Mouse (Mus musculus) C2C12 (cell line): Measurements from ENCODE around the gene Ier5. TPM values are rescaled to one million over a fixed set of nuclear protein-coding genes. Genes with fewer than 3 reads are reported as not detected.

ENCODE experiments used
- H3K27me3 ChIP-seq: one replicate; pipeline ENCODE4 v1.6.1; 2011; ENCODE audit not compliant: control insufficient read depth, insufficient read depth, insufficient read length
- H3K36me3 ChIP-seq: one replicate; pipeline ENCODE4 v1.6.1; 2011; ENCODE audit not compliant: control insufficient read depth, insufficient read depth
- H3K4me3 ChIP-seq: one replicate; pipeline ENCODE4 v1.5.1; 2011; ENCODE audit warnings: mild to moderate bottlenecking, control low read depth; ENCODE audit not compliant: poor library complexity, insufficient read depth, severe bottlenecking
- H3K79me2 ChIP-seq: one replicate; pipeline ENCODE4 v1.6.1; 2011; ENCODE audit not compliant: control insufficient read depth, insufficient read depth
- H3K79me3 ChIP-seq: one replicate; pipeline ENCODE4 v1.6.1; 2011; ENCODE audit warnings: low read depth, control low read depth
- H3ac ChIP-seq: one replicate; pipeline ENCODE3; 2011; ENCODE audit warnings: low read depth; ENCODE audit not compliant: control insufficient read depth, insufficient read length
- CEBPB ChIP-seq: IDR thresholded peaks from one replicate; pipeline ENCODE4 v1.6.1; 2011; ENCODE audit warnings: low read depth, mild to moderate bottlenecking, control low read depth, moderate library complexity
- CTCF ChIP-seq: IDR thresholded peaks from one replicate; pipeline ENCODE4 v1.5.1; 2011; ENCODE audit not compliant: control insufficient read depth, insufficient read depth, insufficient read length
- FOSL1 ChIP-seq: IDR thresholded peaks from one replicate; pipeline ENCODE4 v1.8.0; 2011; ENCODE audit warnings: mild to moderate bottlenecking, low read length; ENCODE audit not compliant: poor library complexity, insufficient read depth, severe bottlenecking
- MAX ChIP-seq: IDR thresholded peaks from one replicate; pipeline ENCODE4 v1.6.1; 2011; ENCODE audit warnings: mild to moderate bottlenecking, control low read depth
- MYOD1 ChIP-seq: IDR thresholded peaks from one replicate; pipeline ENCODE4 v1.6.1; 2011; ENCODE audit warnings: low read depth; ENCODE audit not compliant: control insufficient read depth, insufficient read length
- MYOG ChIP-seq: IDR thresholded peaks from one replicate; pipeline ENCODE4 v1.6.1; 2011; ENCODE audit not compliant: control insufficient read depth, insufficient read length; ENCODE audit errors: extremely low read depth
- USF1 ChIP-seq: IDR thresholded peaks from one replicate; pipeline ENCODE4 v1.6.1; 2011; ENCODE audit warnings: low read depth, mild to moderate bottlenecking, control low read depth, moderate library complexity
- polyA plus RNA-seq: library from polyadenylated mRNA; unstranded; fragments of >200 nt; fragmentation: generic; extraction: Trizol; gene quantifications from one replicate; pipeline ENCODE4 v1.2.1, GENCODE M21; 2012; ENCODE audit warnings: missing spikeins

The Ier5 gene
- polyA plus RNA-seq, 1 experiment: 24.4 TPM

DNA sequence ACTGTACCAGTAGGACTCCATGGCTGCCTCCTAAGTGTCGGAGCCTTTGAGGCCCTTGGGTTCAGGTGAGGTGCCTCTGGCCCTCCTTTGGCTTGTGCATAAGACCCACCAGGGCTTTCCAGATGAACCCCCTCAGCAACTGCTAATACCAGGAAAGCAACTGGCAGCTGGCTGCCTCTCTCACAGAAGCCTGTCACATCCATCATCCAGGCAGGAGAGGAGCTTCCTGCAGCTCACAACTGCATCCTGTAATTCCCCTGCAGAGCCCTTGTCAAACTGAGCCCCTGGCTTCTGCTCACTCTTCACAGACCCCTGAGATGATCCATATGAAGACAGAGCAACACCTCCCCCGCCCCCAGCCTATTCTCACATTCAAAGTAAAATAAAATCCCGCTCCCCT is 21.8 kb downstream of the Ier5 start:
- Histone ChIP-seq H3K27me3 (no peaks in the 10 kb centered on the region), H3ac (no peak overlapping the region), H3K4me3 (no peak overlapping the region), H3K79me3 (no peaks in the 10 kb centered on the region), H3K79me2 (no peaks in the 10 kb centered on the region), H3K36me3 (no peaks in the 10 kb centered on the region)
- TF ChIP-seq FOSL1 (no peak), MYOD1 (no peak), MAX (no peak), CTCF (no peak), CEBPB (no peak), MYOG (no peak), USF1 (no peak)

- Histone ChIP-seq H3K36me3 (no peaks in the 10 kb centered on the region), H3K4me3 (no peak overlapping the region), H3K79me2 (no peaks in the 10 kb centered on the region), H3ac (no peak overlapping the region), H3K27me3 (no peaks in the 10 kb centered on the region), H3K79me3 (no peaks in the 10 kb centered on the region)
- TF ChIP-seq CTCF: no peak
- TF ChIP-seq MYOD1: no peak
- TF ChIP-seq USF1: no peak
- peak; percentile 34 for TF ChIP-seq MAX
- TF ChIP-seq FOSL1: peak; percentile 71
- TF ChIP-seq MYOG: no peak
- peak; percentile 99 for TF ChIP-seq CEBPB
These were observed 23.6 kb downstream of the Ier5 start for GRCm38 (mm10) chr1:155075856-155076255.

DNA sequence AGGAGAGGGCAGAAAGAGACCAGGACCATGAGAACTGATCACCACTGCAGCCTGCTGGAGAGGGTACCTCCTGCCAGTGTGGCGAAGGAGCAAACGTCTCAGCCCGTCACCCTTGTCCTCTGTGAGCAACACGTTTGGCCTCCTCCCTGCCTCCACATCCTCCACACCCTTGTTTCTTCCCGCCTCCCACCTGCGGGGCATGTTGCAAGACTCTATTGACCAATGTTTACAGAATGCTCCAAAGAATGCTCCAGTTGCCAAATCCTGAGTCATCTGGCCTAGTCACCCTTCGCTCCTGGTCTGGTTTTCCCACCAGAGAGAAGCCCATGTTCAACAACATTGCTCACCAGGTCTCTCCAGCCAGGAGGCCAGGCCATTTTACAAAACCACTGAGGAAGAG is 24.6 kb downstream of the Ier5 start:
- Histone ChIP-seq H3K36me3 (no peaks in the 10 kb centered on the region), H3K79me2 (no peaks in the 10 kb centered on the region), H3K4me3 (no peak overlapping the region), H3K27me3 (no peaks in the 10 kb centered on the region), H3K79me3 (no peaks in the 10 kb centered on the region), H3ac (no peak overlapping the region)
- peak; percentile 97 for TF ChIP-seq FOSL1
- TF ChIP-seq MYOD1: peak; percentile 63
- no peak for TF ChIP-seq MYOG
- TF ChIP-seq CTCF: no peak
- no peak for TF ChIP-seq USF1
- peak; percentile 99 for TF ChIP-seq CEBPB
- peak; percentile 96 for TF ChIP-seq MAX

DNA sequence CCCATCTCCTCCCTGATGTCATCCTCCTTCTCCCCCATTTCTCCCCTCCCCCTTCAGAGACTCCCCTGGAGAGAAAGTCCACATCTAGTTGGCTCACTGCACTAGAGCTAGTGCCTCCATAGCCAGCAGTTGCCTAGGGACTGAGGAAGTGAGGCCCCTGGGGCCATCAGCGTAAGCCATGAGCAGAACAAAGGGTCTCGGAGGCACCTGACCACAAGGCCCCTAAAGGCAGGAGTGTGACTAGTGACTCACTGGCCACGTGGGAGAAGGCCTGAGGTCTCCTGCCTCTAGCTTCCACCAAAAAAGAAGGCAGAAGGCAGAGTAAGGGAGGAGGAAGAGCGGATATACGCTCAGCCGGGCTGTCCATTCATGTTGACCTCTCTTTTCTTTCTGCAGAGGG is 25.5 kb downstream of the Ier5 start:
- TF ChIP-seq MAX (peak; percentile 51), FOSL1 (no peak), CTCF (no peak), USF1 (peak; percentile 68), MYOD1 (no peak), MYOG (no peak)
- no peaks in the 10 kb centered on the region for H3K79me3 ChIP-seq
- no peak overlapping the region for H3ac ChIP-seq
- H3K79me2 ChIP-seq: no peaks in the 10 kb centered on the region
- H3K27me3 ChIP-seq: no peaks in the 10 kb centered on the region
- no peaks in the 10 kb centered on the region for H3K36me3 ChIP-seq
- no peak overlapping the region for H3K4me3 ChIP-seq

GRCm38 (mm10) chr1:155073133-155073532 is 26.3 kb downstream of the Ier5 start:
- Histone ChIP-seq H3K36me3 (no peaks in the 10 kb centered on the region), H3K79me2 (no peaks in the 10 kb centered on the region), H3K4me3 (no peak overlapping the region), H3K27me3 (no peaks in the 10 kb centered on the region), H3ac (no peak overlapping the region), H3K79me3 (no peaks in the 10 kb centered on the region)
- TF ChIP-seq FOSL1 (no peak), USF1 (no peak), MYOG (no peak), MYOD1 (no peak), CTCF (no peak), MAX (no peak), CEBPB (no peak)

DNA sequence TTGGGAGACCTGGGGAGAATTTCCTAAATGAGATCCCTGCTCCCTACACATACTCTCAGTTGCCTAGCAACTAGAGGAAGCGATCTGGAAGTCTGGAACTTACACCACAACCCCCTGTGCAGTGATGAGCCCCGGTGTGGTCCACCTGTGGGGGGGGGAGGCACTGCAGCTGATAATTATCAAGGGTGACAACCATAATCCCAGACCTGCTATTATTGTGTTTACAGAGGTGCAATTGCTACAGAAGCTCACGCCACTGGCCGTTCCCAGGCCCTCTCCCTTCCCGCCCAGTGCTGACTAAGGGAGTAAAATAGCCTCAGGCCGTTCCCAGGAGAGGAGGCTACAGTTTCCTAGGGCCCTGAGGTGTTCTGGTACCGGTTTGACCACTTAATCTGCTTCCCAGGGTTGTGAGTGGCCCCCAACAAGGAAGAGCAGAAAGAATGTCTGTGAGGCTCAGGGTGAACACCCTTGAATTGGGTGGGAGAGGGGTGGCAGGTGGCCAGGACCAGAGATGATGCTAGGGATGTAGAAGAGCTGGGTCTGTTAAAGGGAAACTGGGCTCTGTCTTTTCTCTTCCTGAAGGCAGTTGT is 28.1 kb downstream of the Ier5 start:
- no peaks in the 10 kb centered on the region for H3K79me2 ChIP-seq
- TF ChIP-seq CEBPB: no peak
- H3K36me3 ChIP-seq: no peaks in the 10 kb centered on the region
- H3K79me3 ChIP-seq: no peaks in the 10 kb centered on the region
- no peaks in the 10 kb centered on the region for H3K27me3 ChIP-seq
- no peak overlapping the region for H3K4me3 ChIP-seq
- no peak overlapping the region for H3ac ChIP-seq
